Mouse (Mus musculus) erythroblast, embryonic 14.5 days (primary cell): ENCODE data around the gene Mrc2. TPM values are rescaled to one million over a fixed set of nuclear protein-coding genes. Genes with fewer than 3 reads are reported as not detected.

Experiments used
- H3K27me3 ChIP-seq: 2 replicates; pipeline ENCODE4 v1.6.1; 2012; ENCODE audit warnings: inconsistent platforms; ENCODE audit not compliant: control insufficient read depth
- H3K36me3 ChIP-seq: 2 replicates; pipeline ENCODE4 v1.6.1; 2012; ENCODE audit warnings: mild to moderate bottlenecking, inconsistent platforms; ENCODE audit not compliant: control insufficient read depth
- H3K4me1 ChIP-seq: 2 replicates; pipeline ENCODE4 v1.6.1; 2012; ENCODE audit warnings: inconsistent platforms; ENCODE audit not compliant: control insufficient read depth
- H3K4me3 ChIP-seq: replicated peaks from 2 replicates; pipeline ENCODE3; 2012; ENCODE audit warnings: moderate library complexity, mild to moderate bottlenecking, inconsistent platforms
- H3K9me3 ChIP-seq: 2 replicates; pipeline ENCODE4 v1.6.1; 2012; ENCODE audit warnings: low read length, inconsistent platforms, mixed read lengths; ENCODE audit not compliant: control insufficient read depth
- GATA1 ChIP-seq: IDR thresholded peaks from 2 replicates; pipeline ENCODE4 v1.6.1; 2012; ENCODE audit warnings: low read length, inconsistent platforms, mixed read lengths
- TAL1 ChIP-seq: IDR thresholded peaks from 3 replicates; pipeline ENCODE4 v1.6.1; 2012; ENCODE audit warnings: low read length, inconsistent platforms, mixed read lengths
- polyA plus RNA-seq: library from polyadenylated mRNA; stranded (reverse); fragments of >175 nt; gene quantifications from 2 replicates; pipeline ENCODE4 v1.2.3, GENCODE M21; 2012

Mrc2 gene
- polyA plus RNA-seq, 1 experiment: 0.01 TPM

DNA sequence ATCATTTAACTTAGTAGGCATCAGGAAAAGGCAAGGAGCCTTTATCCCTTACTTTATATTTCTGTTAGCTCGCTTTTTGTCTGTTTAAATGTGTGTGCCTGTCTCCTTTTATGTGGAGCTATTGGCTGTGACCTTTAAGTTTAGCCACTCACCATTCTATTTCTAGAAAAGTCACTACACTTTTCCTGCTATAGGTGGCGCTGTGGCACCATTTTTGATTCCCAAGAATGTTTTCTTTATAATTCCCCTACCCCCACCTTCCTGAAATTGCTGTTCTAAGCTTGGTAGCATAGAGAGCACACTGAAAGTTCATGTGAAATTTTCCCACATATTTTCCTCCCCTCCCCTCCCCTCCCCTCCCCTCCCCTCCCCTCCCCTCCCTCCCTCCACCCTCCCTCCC, 22.3 kb upstream of the Mrc2 start:
- Histone ChIP-seq H3K4me3 (no peak overlapping the region), H3K36me3 (peaks cover 85% of the 10 kb centered on the region), H3K9me3 (no peaks in the 10 kb centered on the region), H3K27me3 (no peaks in the 10 kb centered on the region), H3K4me1 (no peaks in the 10 kb centered on the region)
- TF ChIP-seq TAL1: no peak

DNA sequence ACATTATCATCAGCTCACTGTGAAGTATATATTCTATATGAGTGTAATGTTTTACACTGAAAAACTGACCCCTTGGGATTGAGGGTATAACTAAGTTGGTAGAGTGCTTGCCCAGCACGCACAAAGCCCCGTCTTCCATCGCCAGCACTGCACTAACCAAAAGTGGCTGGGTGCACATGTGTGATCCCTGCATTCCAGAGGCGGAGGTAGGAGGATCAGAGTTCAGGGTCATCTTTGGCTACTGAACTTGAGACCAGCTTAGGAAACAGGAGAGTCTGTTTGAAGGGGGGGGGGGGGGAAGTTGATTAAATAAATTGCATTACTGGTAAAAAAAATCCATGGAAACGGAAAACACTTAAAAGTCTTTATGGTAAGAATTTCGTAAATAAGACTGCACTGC, 12.0 kb upstream of the Mrc2 start:
- Histone ChIP-seq H3K27me3 (no peaks in the 10 kb centered on the region), H3K4me1 (no peaks in the 10 kb centered on the region), H3K36me3 (peaks cover 96% of the 10 kb centered on the region), H3K4me3 (no peak overlapping the region), H3K9me3 (no peaks in the 10 kb centered on the region)
- TF ChIP-seq GATA1: no peak
- TF ChIP-seq TAL1: no peak

DNA sequence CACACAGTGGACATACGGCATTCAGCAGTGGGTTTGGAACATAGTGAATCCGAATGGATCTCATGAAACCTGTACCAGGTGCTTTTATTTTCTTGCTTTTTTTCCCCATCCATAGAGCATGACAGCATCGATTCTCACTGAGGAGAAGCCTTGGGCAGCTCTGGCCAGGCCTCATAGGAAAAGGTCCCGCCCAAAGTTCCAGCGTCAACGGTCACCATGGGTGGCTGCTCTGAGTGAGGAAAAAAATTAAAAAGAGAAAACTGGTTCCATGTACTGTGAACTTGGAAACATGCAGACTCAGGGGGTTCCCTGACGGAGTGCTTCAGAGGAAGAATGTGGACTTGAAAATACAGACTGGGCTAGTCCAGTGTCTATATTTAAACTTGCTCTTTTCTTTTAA, 11.2 kb upstream of the Mrc2 start:
- Histone ChIP-seq H3K36me3 (peaks cover 96% of the 10 kb centered on the region), H3K27me3 (no peaks in the 10 kb centered on the region), H3K4me1 (no peaks in the 10 kb centered on the region), H3K4me3 (no peak overlapping the region), H3K9me3 (no peaks in the 10 kb centered on the region)
- no peak for TF ChIP-seq TAL1
- TF ChIP-seq GATA1: no peak

DNA sequence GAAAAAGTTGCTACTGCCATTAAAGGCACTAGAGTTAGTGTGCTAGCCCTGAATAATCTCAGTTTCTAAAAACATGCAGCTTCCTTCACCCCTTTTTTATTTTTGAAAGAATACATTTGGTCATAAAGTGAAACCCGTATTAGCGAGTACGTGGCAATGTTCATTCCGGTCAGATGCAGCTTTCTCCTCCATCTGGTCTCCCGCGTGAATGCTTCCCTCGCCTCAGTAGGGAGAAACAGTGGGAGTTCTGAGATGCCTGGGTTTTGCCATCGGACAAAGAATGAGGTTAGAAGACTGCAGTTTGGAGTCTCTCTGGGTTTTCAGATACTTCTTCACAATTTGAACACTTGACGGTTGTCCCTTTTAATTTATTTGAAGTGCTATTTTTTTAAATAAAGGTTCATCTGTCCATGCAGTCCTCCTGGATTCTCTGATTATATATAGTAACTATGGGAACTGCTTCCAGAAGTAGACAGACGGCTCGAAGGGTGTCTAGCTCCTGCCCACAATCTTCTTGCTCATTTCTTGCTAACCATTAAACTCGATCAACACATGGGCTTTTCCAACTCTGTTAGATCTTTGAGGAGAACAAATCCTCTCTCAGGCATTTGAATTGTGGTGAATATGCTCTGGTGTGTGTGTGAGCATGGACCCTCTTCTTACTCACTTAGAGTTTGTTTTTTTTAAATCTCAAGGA, 10.5 kb upstream of the Mrc2 start:
- no peak for TF ChIP-seq TAL1
- no peak for TF ChIP-seq GATA1
- Histone ChIP-seq H3K4me1 (no peaks in the 10 kb centered on the region), H3K4me3 (no peak overlapping the region), H3K9me3 (no peaks in the 10 kb centered on the region), H3K36me3 (peaks cover 95% of the 10 kb centered on the region), H3K27me3 (no peaks in the 10 kb centered on the region)

DNA sequence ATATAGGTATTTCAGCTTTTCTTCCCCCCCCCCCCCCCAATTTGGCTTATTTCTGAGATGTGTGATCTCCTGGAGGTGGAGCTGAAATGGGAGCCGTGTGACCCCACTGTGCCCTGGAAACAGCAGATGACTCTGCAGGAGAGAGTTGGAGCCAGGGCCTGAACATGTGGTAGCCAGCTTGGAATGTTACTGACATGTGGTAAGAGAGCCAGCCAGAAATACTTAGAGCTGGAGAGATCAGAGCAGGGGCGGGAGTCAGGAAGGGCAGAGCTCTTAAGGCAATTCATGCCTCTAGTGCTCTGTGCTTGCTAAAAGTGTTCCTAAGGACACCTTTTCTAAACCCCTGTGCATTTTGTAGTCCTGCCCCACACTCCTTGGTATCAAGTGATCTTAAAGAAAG, 10.0 kb upstream of the Mrc2 start:
- peaks cover 95% of the 10 kb centered on the region for H3K36me3 ChIP-seq
- TF ChIP-seq GATA1 (no peak), TAL1 (no peak)

DNA sequence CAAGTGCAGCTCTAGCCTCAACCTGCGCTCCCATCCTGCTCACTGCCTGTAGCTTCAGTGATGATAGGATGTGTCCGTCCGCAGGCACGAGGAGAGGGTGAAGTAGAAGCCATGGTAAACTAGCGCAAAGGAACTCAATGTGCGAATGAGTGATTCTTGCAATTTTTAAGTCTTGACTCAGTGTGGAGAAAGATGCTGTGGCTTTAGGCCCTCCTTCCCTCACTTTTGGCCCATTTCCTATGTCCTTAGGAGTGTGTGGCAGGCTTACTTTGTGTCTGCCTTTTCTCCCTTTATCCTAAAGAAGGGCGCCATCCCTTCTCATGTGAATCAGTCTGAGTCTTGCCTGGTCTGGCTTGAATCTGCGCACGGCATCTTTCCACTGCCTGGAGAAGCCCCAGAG, 9.4 kb upstream of the Mrc2 start:
- Histone ChIP-seq H3K4me1 (no peaks in the 10 kb centered on the region), H3K36me3 (peaks cover 92% of the 10 kb centered on the region), H3K4me3 (no peak overlapping the region), H3K9me3 (no peaks in the 10 kb centered on the region), H3K27me3 (no peaks in the 10 kb centered on the region)
- TF ChIP-seq TAL1 (no peak), GATA1 (no peak)

More for the DNA sequence above, 10.0 kb upstream of the Mrc2 start:
- no peaks in the 10 kb centered on the region for H3K27me3 ChIP-seq
- no peaks in the 10 kb centered on the region for H3K4me1 ChIP-seq
- H3K4me3 ChIP-seq: no peak overlapping the region
- no peaks in the 10 kb centered on the region for H3K9me3 ChIP-seq

DNA sequence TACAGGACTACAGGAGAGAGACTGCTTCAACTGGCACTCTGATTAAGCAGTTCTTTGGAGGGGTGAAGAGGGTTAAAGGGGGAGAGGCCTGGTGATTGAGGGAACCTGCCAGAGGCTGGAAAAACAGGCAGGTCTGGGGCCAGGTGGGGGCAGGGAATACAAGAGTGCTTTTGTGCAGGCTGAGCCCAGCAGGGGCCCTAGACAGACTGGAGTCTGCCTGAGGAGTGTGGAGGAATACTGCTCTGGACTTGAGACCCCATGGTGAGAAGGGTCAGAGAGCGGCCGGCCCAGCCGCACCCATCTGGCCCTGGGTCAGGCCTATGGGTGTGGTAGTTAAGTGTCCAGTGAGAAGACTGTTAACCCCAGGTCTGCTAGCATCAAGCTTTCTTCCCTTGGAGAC, 6.7 kb upstream of the Mrc2 start:
- Histone ChIP-seq H3K27me3 (peaks cover 9% of the 10 kb centered on the region), H3K4me3 (no peak overlapping the region), H3K36me3 (peaks cover 75% of the 10 kb centered on the region), H3K4me1 (no peaks in the 10 kb centered on the region), H3K9me3 (no peaks in the 10 kb centered on the region)
- no peak for TF ChIP-seq TAL1
- TF ChIP-seq GATA1: no peak

DNA sequence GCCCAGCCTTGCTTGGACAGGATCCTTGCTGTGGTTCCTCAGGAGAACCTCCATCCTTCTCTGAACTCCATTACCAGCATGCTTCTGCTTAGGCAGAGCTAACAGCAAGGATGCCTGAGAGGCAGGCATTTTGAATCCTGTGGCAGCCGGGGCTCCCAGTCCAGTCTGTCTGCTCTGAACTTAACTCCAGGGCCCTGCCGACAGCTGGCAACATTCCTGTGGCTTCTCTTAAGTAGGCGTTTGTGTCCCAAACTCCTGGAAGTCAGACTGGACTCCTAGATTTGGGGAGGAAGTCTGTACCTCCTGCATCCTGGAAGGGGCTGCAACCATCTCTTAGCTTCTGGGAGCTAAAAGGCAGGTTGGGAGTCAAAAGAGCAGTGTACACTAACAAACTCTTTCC, 3.0 kb upstream of the Mrc2 start:
- peaks cover 5% of the 10 kb centered on the region; the same call in 1 of the 2 replicates for H3K4me1 ChIP-seq
- TF ChIP-seq GATA1 (no peak), TAL1 (no peak)
- no peak overlapping the region for H3K4me3 ChIP-seq
- H3K9me3 ChIP-seq: peaks cover 3% of the 10 kb centered on the region; the same call in 1 of the 2 replicates
- peaks cover 39% of the 10 kb centered on the region for H3K36me3 ChIP-seq
- peaks cover 46% of the 10 kb centered on the region for H3K27me3 ChIP-seq

DNA sequence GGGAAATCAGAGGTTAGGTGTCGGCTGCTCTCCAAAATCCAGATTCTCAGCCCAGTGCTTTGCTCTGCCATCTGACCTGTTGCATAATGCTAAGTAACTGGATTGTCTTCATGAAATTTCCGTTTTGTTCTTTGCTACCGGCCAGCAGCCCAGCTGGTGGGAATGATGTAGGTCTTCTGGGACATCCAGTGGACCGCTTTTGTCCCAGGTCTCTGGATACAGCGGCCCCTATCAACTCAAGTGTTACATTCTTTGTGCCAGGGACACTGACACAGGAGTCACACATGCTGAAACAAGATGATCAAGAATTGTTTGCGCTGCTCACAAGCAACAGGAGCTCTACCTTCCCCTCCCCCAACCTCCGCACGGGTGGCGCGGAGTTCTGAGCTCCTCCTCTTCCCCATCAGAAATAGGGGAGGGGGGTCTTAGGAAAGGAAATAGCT, 741 bp upstream of the Mrc2 start:
- Histone ChIP-seq H3K4me3 (no peak overlapping the region), H3K27me3 (peaks cover 58% of the 10 kb centered on the region), H3K4me1 (peaks cover 5% of the 10 kb centered on the region), H3K36me3 (peaks cover 17% of the 10 kb centered on the region), H3K9me3 (peaks cover 3% of the 10 kb centered on the region; the same call in 1 of the 2 replicates)
- TF ChIP-seq GATA1: no peak
- TF ChIP-seq TAL1: no peak

DNA sequence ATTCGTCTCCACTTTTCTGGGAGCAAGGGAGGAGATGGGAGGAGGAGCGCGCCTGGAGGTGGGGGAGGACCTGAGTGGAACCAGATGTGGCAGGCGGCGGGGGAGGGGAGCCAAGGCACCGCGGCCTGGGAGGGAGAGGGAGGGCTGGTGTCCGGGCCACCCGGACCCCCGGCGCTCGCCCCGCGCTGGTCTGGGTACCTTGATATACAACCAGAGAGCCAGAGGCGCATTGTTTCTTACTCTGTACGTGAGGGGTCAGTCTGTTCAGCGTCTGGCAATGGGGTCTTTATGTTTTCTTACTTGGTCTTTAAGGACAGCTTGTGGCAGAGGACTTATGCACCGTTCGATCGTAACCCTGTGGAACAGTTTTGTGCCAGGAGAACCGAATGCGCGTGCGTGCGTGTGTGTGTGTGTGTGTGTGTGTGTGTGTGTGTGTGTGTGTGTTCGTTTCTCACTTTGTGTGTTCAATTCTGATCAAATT, 698 bp downstream of the Mrc2 start:
- Histone ChIP-seq H3K27me3 (peaks cover 58% of the 10 kb centered on the region), H3K4me1 (peaks cover 5% of the 10 kb centered on the region), H3K4me3 (no peak overlapping the region), H3K36me3 (peaks cover 6% of the 10 kb centered on the region), H3K9me3 (peaks cover 3% of the 10 kb centered on the region; the same call in 1 of the 2 replicates)
- no peak for TF ChIP-seq TAL1
- TF ChIP-seq GATA1: no peak
